Mouse (Mus musculus): ENCODE results near the gene Clcc1. TPM values are rescaled to one million over a fixed set of nuclear protein-coding genes. Genes with fewer than 3 reads are reported as not detected.

The Clcc1 gene
- total and polyA plus RNA-seq, 3 experiments: 25.9 to 43.0 TPM; not detected in 1

GRCm38 (mm10) chr3:108685701-108686100, 32.0 kb downstream of the Clcc1 start:
- no peak for DNase-seq (ENCODE audit: low read depth, low spot score)
- no peaks in the 10 kb centered on the region for H3K9me3 ChIP-seq (replicated peaks; ENCODE audit: insufficient read depth, low read length)
- no peak overlapping the region for H3K9ac ChIP-seq (ENCODE audit: control insufficient read depth, low read depth, low read length, poor library complexity, severe bottlenecking)
- peaks cover 0 to 6% of the 10 kb centered on the region in 2 experiments; a peak in 2 of 4 replicates for H3K36me3 ChIP-seq (ENCODE audit: control insufficient read depth in 1 of 2, insufficient read depth in 2 of 2, low read length in 2 of 2)
- H3K27ac ChIP-seq (ENCODE audit: control insufficient read depth, low read depth, low read length): no peak overlapping the region
- no peaks in the 10 kb centered on the region for H3K79me2 ChIP-seq (ENCODE audit: control insufficient read depth, insufficient read depth, low read length, poor library complexity)
- H3K4me1 ChIP-seq (ENCODE audit: control insufficient read depth in 1 of 2, insufficient read depth in 2 of 2, low read length in 2 of 2): no peaks in the 10 kb centered on the region
- H3K4me3 ChIP-seq (ENCODE audit: control insufficient read depth in 1 of 2, insufficient read depth in 1 of 2, low read depth in 2 of 2, low read length in 2 of 2): no peak overlapping the region
- no peaks in the 10 kb centered on the region for H3K27me3 ChIP-seq (ENCODE audit: control insufficient read depth in 1 of 2, insufficient read depth in 2 of 2, low read length in 2 of 2)
- TF ChIP-seq TCF12 (IDR thresholded peaks at IDR 0.05; ENCODE audit: low read depth, low read length) (no peak), ZC3H11A (IDR thresholded peaks at IDR 0.05; ENCODE audit: low read depth, low read length) (no peak), MAZ (IDR thresholded peaks at IDR 0.05; ENCODE audit: low read depth, low read length) (no peak), MYC (IDR thresholded peaks at IDR 0.05; ENCODE audit: low read depth, low read length) (no peak), MAX (IDR thresholded peaks at IDR 0.05; ENCODE audit: low read length) (no peak), CTCF (IDR thresholded peaks at IDR 0.05 in 2 of 3, conservative IDR thresholded peaks at IDR 0.05 in 1 of 3; ENCODE audit: control insufficient read depth in 1 of 3, insufficient read depth in 1 of 3, low read depth in 2 of 3, low read length in 3 of 3, poor library complexity in 1 of 3, severe bottlenecking in 1 of 3) (no peak), ELF1 (IDR thresholded peaks at IDR 0.05; ENCODE audit: low read depth, low read length) (no peak), TAL1 (IDR thresholded peaks at IDR 0.05; ENCODE audit: low read length) (no peak), EP300 (IDR thresholded peaks at IDR 0.05; ENCODE audit: low read depth in 1 of 2, low read length in 2 of 2) (no peak), POLR2A (IDR thresholded peaks at IDR 0.05; ENCODE audit: control insufficient read depth in 1 of 2, insufficient read depth in 1 of 2, low read depth in 1 of 2, low read length in 2 of 2, poor library complexity in 1 of 2) (no peak), KAT2A (conservative IDR thresholded peaks at IDR 0.05; ENCODE audit: low read depth, low read length) (no peak), POLR2AphosphoS5 (IDR thresholded peaks at IDR 0.05; ENCODE audit: borderline replicate concordance, low read depth, low read length) (no peak), ZNF384 (IDR thresholded peaks at IDR 0.05; ENCODE audit: low read depth, low read length) (no peak), MAFK (IDR thresholded peaks at IDR 0.05; ENCODE audit: borderline replicate concordance, low read depth, low read length) (no peak), USF2 (IDR thresholded peaks at IDR 0.05; ENCODE audit: borderline replicate concordance in 1 of 2, insufficient read depth in 1 of 2, low read depth in 1 of 2, low read length in 2 of 2) (no peak), RCOR1 (IDR thresholded peaks at IDR 0.05; ENCODE audit: low read depth, low read length) (no peak), E2F4 (IDR thresholded peaks at IDR 0.05; ENCODE audit: borderline replicate concordance, low read depth, low read length) (no peak), MXI1 (IDR thresholded peaks at IDR 0.05; ENCODE audit: low read depth, low read length) (no peak), ZKSCAN1 (IDR thresholded peaks at IDR 0.05; ENCODE audit: low read depth, low read length) (no peak)

- H3K27me3 ChIP-seq (ENCODE audit: control insufficient read depth in 1 of 2, insufficient read depth in 2 of 2, low read length in 2 of 2): no peaks in the 10 kb centered on the region
- no peak overlapping the region for H3K27ac ChIP-seq (ENCODE audit: control insufficient read depth, low read depth, low read length)
- H3K9me3 ChIP-seq (replicated peaks; ENCODE audit: insufficient read depth, low read length): no peaks in the 10 kb centered on the region
- no peak overlapping the region for H3K9ac ChIP-seq (ENCODE audit: control insufficient read depth, low read depth, low read length, poor library complexity, severe bottlenecking)
- H3K36me3 ChIP-seq (ENCODE audit: control insufficient read depth in 1 of 2, insufficient read depth in 2 of 2, low read length in 2 of 2): no peaks in the 10 kb centered on the region; a peak in 1 of 4 replicates
- TF ChIP-seq GABPA (IDR thresholded peaks at IDR 0.05; ENCODE audit: low read depth, low read length) (no peak), SMC3 (IDR thresholded peaks at IDR 0.05; ENCODE audit: low read depth, low read length) (no peak), NELFE (IDR thresholded peaks at IDR 0.05; ENCODE audit: low read depth, low read length) (no peak), HCFC1 (IDR thresholded peaks at IDR 0.05; ENCODE audit: low read depth, low read length) (no peak), CHD2 (IDR thresholded peaks at IDR 0.05; ENCODE audit: low read length) (no peak), ZKSCAN1 (IDR thresholded peaks at IDR 0.05; ENCODE audit: low read depth, low read length) (no peak), MYB (IDR thresholded peaks at IDR 0.05; ENCODE audit: low read depth, low read length) (no peak), ZNF384 (IDR thresholded peaks at IDR 0.05; ENCODE audit: low read depth, low read length) (no peak), POLR2AphosphoS5 (IDR thresholded peaks at IDR 0.05; ENCODE audit: borderline replicate concordance, low read depth, low read length) (no peak), MAZ (IDR thresholded peaks at IDR 0.05; ENCODE audit: low read depth, low read length) (no peak), TBP (IDR thresholded peaks at IDR 0.05; ENCODE audit: low read depth, low read length) (no peak), BHLHE40 (IDR thresholded peaks at IDR 0.05; ENCODE audit: borderline replicate concordance, low read depth, low read length) (no peak), ELF1 (IDR thresholded peaks at IDR 0.05; ENCODE audit: low read depth, low read length) (no peak), MAX (IDR thresholded peaks at IDR 0.05; ENCODE audit: low read length) (no peak), CTCF (IDR thresholded peaks at IDR 0.05 in 2 of 3, conservative IDR thresholded peaks at IDR 0.05 in 1 of 3; ENCODE audit: control insufficient read depth in 1 of 3, insufficient read depth in 1 of 3, low read depth in 2 of 3, low read length in 3 of 3, poor library complexity in 1 of 3, severe bottlenecking in 1 of 3) (no peak), MYC (IDR thresholded peaks at IDR 0.05; ENCODE audit: low read depth, low read length) (no peak)
- no peak for DNase-seq (ENCODE audit: low read depth, low spot score)
- no peaks in the 10 kb centered on the region for H3K79me2 ChIP-seq (ENCODE audit: control insufficient read depth, insufficient read depth, low read length, poor library complexity)
- no peaks in the 10 kb centered on the region for H3K4me1 ChIP-seq (ENCODE audit: control insufficient read depth in 1 of 2, insufficient read depth in 2 of 2, low read length in 2 of 2)
- no peak overlapping the region for H3K4me3 ChIP-seq (ENCODE audit: control insufficient read depth in 1 of 2, insufficient read depth in 1 of 2, low read depth in 2 of 2, low read length in 2 of 2)
Measured at GRCm38 (mm10) chr3:108689015-108689441, 35.3 kb downstream of the Clcc1 start.

All from MEL (cell line).